Mouse (Mus musculus): ENCODE measurements around the gene Ccdc82.

Ccdc82 gene

DNA sequence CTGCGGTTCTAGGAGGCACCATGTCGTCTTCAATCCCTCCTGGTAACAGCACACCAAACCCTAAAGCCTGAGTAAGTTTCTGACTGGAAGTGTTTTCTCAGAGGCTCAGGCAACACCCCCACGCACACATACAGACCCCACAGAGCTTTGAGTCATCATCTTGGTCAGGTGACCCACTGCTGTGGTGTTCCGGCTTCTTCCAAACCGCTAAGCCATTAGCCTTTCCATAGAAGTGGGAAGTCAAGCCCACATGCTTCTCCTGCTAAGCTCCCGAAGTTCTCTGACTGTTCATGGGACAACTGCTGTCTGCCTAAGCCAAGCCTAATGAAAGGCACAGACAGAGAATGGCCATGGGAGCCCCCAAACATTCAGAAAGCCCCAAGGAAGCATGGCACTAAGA, 52.4 kb downstream of the Ccdc82 start:
- DNase-seq (ENCODE audit: low spot score in 2 of 2), result no peak

DNA sequence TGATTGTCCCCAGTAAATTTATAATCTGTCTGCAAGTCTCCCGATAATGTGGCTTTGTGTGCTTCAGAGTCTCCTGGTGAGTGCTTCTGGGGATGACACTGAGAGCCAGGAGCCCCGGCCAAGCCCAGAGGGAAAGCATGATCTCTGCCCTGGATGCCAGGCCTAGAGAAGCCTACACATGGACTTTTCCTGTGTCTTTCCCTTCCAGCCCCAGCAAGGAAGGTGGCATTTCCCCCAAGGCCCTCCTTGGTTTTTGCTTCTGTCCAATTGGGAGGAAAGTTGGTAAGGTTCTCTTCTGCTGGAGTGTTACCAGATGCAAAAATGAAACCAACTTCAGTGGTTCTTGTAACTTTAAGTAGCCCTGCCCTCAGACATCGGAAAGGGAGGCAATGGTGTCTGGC, 53.3 kb downstream of the Ccdc82 start:
- no peak for DNase-seq (ENCODE audit: low spot score in 2 of 2)

- no peak for DNase-seq (ENCODE audit: low spot score in 2 of 2)
Observed at GRCm38 (mm10) chr9:13300891-13301782, 54.4 kb downstream of the Ccdc82 start.

DNA sequence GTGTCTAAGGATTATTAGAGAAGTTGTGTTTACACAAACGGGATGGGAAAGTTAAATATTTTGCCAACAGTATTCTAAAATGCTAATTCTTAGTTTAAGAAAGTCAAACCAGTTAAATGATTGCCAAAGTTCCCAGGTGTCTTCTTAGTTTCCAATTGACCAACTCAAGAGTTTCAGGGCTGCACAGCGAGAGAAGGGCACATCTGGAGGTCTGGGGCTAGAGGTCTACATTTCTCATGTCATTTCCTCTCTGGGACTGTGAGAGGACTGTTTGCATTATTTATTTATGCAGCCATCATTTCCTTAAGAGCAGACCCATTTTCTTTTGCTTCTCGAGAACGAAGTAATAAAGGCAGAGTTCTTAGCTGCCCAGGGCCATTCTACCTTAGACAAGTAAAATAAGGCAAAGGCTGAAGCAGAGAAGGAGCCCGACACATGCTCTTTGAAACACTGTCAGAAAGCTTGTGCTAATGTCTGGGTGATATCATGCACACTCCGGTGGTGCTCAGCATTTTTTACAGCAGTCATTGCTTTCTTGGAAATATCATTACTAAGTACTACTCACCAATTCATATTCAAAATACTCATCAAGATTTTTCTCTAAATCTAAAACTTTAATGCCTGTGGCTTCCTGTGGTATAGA, 55.5 kb downstream of the Ccdc82 start:
- no peak for DNase-seq (ENCODE audit: low spot score in 2 of 2)

- no peak for DNase-seq (ENCODE audit: low spot score in 2 of 2)
Observed at GRCm38 (mm10) chr9:13303099-13303771, 56.5 kb downstream of the Ccdc82 start.

DNA sequence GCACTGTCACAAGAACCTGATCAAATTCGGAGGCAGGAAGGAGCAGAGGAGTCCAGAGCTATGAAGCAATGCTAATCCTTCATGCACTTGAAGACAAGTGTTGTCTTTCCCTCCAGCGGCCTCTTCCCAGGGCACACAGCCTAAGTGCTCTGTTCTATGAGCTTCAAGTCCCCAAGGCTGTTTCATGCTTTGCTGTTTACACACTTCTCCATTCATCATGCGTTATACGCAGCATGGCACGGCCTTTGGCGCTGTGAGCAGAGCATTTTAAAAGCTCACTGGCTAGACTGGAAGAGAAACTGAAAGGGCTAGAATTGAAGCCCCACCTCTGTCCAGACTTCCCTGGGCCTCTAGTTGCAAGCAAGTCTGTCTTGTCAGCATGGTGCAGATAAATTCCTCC, 57.2 kb downstream of the Ccdc82 start:
- no peak for DNase-seq (ENCODE audit: low spot score in 2 of 2)

DNA sequence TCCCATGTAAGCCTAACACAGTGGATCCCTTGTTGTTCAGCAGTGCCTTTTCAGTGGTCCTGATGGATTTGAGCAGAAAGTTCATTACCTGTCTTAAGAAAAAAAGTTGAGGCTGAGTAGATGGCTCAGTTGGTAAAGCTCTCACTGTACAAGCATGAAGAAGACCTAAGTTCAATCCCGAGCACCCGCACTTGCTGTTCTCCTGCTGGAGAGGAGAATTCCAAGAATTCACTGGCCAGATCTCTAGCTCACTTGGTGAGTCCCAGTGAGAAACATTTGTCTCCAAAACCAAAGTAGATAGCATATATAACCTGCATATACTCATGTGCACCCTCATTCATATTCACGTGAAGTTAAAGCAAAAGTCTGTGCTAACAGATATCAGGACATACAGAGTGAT, 59.7 kb downstream of the Ccdc82 start:
- no peak for DNase-seq (ENCODE audit: low spot score in 2 of 2)

DNA sequence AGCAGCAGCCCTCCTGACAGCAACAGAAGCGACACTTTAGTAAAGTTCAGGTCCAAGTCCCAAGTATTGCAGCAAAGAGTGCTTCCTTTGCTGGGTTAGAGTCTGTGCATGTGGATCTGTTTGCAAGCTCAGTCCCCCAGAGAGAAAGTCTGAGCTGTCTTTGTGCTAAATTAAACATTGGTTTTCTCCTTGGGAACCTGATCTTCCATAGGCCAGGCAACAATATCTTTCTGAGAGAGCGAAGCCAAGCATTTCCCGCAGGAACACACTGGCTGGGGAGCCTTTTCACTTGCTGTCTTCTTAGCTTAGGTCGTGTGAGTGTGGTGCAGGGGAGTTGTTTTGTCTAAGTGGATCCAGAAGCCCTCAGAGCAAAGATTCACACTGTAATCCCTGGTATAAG, 60.5 kb downstream of the Ccdc82 start:
- no peak for DNase-seq (ENCODE audit: low spot score in 2 of 2)

- no peak for DNase-seq (ENCODE audit: low spot score in 2 of 2)
Observed at GRCm38 (mm10) chr9:13308718-13309117, 62.0 kb downstream of the Ccdc82 start.

DNA sequence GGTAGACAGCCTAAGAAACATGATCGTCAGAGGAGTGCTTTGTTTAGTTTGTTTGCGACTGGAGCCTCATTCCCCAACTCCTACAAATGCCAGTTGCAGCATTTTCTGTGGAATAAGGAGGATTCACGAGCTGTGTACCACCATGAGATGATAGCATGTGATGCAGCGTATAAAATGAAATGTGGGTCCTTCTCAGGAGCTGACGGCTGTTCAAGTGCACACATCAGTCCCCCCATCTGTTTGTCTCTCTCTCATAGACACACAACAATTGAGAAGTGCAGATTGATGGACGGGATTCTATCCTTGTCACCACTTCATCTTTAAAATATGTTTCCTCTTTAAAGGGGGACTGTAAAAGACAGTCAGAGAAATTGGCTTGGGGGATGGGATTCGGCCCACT, 63.1 kb downstream of the Ccdc82 start:
- DNase-seq (ENCODE audit: low spot score in 2 of 2), result no peak

DNA sequence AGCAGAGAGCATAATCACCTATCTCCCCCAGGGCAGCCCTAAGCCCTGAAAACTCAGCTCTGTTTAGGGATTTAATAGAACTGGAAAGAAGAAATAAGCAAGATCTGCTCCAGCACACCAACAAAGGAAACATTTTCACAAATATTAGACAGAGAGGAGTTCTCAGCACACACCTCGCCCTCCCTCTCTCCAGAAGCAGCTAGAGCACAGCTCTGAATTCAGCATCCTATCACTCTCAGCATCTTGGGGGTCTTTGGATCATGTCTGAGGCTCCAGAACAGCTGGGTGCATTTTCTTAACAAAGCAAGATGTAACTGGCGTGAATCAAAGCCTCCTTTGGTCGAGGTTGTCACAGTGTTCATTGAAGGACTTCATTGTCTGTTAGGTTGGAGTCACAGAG, 63.5 kb downstream of the Ccdc82 start:
- no peak for DNase-seq (ENCODE audit: low spot score in 2 of 2)

- no peak for DNase-seq (ENCODE audit: low spot score in 2 of 2)
Observed at GRCm38 (mm10) chr9:13311094-13311493, 64.3 kb downstream of the Ccdc82 start.

DNA sequence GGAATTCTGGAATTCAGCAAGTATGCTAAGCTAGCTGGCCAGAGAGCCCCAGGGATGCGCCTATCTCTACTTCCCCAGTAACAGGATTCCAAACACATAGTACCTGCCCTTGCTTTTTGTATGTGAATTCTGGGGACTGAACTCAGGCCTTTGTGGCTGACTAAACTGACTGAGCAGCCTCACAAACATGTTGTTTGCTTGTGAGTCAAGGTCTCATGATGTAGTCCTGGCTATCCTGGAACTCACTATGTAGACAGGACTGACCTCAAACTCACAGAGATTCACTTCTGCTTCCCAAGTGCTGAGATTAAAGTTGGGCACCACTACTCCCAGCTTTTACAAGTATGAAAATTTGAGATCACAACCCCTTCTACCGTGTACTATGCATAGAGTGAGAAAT, 67.2 kb downstream of the Ccdc82 start:
- no peak for DNase-seq (ENCODE audit: low spot score in 2 of 2)

DNA sequence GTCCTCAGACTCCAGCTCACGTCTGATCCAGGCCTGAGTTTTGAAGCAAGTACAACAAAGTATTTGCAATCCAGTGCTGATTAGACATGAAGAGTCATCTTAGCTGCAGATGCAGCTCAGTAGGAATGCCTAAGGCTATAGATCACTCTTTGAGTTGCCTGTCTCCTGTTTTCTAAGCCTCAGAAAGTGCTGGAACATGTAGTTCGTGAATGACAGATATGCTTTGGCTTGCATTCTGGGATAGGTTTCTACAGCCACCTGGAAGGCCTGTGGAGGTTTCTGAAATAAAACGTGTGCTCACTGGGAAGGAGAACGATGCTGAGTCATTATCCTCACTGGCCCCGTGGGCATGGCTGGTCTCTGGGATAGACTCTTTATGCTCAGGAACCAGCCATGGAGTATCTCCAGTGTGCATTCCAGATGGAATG, 67.8 kb downstream of the Ccdc82 start:
- no peak for DNase-seq (ENCODE audit: low spot score in 2 of 2)

DNA sequence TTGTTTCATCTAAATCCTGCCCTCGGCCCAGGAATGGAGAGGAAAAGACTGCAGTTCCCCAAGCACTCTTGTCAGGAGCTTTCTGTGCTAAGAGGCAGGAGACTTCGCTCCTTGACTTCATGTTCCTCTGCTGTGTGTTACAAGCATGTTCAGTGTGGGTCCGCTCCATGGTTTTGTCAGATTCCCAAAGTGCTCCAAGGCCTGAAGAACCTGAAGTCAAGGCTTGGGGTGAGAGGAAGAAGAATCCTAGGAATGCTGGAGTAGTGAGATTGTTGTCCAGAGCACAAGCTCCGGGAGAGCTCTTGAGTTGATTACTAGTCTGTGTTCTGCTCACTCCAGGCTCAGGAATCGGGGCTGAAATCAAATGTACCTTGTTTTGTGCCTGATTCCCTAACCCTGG, 68.6 kb downstream of the Ccdc82 start:
- DNase-seq (ENCODE audit: low spot score in 2 of 2), result no peak

- DNase-seq (ENCODE audit: low spot score in 2 of 2), result no peak
Observed at GRCm38 (mm10) chr9:13319566-13319965, 72.8 kb downstream of the Ccdc82 start.

- DNase-seq (ENCODE audit: low spot score in 2 of 2), result no peak
Observed at GRCm38 (mm10) chr9:13320800-13321364, 74.1 kb downstream of the Ccdc82 start.

- DNase-seq (ENCODE audit: low spot score in 2 of 2), result no peak
Observed at GRCm38 (mm10) chr9:13323074-13323473, 76.3 kb downstream of the Ccdc82 start.

GRCm38 (mm10) chr9:13323612-13324011, 76.9 kb downstream of the Ccdc82 start:
- DNase-seq (ENCODE audit: low spot score in 2 of 2), result no peak
